Mouse (Mus musculus) kidney, adult 9 months (tissue): ENCODE measurements around the gene Zap70.
A peak's percentile ranks its signal among the peaks of the same experiment; 100 is the strongest.

Source experiments
- DNase-seq: peaks from one replicate; pipeline ENCODE4 v3.0.0; 2022

The Zap70 gene

DNA sequence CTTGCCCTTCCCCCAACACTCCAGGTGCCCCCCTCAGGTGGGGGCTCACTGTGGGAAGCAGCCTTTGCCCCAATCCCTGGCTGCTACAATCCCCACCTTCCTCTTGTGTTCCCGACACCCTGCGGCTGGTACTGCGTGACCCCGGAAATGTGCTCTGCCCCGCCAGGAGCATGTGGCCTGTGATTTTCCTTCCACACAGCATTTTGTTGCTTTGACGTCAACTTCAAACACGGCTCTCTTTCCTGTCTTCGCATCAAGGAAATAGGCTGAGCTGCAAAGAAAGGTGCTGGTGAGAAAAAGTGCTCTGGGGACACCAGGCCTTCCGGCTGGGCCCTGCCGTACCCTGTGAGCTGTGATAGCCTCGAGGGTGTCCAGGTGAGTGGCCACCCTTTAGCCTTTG, at the start of gene Zap70:
Zap70 (plus strand) TSS at position 231 of the 400 bp plus-strand sequence.
- DNase-seq = no peak

GRCm38 (mm10) chr1:36714311-36714710, 47.3 kb upstream of the Zap70 start, which contains the start of gene Actr1b:
Actr1b (minus strand) TSS chr1:36714422.
- DNase-seq = no peak

GRCm38 (mm10) chr1:36718786-36719185, 42.8 kb upstream of the Zap70 start:
- no peak for DNase-seq

GRCm38 (mm10) chr1:36723146-36724056, 38.2 kb upstream of the Zap70 start:
- DNase-seq = no peak

DNA sequence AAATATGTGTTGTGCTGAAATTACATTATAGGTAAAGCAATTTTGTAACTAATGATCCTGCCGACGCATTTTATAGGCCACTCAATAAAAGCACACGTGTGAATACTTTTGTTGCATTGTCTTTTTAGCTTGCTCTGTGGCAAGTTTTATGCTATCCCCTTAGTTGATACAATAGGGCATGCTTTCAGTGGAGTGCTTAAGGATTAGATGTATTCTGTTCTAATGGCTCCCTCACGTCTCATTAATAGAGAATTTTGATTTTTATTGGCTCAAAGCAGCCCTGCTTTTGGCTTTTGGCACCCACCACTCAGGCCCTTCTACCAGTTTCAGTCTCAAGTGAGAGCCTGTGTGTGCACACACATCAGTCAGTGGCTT, 37.6 kb upstream of the Zap70 start:
- DNase-seq = no peak

DNA sequence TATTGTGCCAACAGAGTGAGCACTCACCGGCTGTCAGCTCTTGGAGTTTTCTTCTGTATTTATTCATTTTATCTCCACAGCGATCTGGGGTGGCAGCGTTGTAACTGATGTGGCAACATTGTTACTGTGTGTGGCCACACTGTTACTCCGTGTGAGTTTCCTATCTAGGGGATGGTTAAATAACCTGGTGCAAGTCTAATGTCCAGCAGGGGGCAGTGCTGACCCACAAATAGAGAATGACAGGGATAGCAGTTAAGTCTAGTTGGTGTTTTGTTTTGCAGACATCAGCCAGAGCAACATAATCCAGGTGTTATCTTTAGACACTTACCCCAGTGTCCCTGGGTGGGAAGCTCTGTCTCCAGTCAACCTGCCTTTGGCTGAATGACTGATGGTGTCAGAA, 24.3 kb upstream of the Zap70 start:
- DNase-seq = peak; percentile 91

DNA sequence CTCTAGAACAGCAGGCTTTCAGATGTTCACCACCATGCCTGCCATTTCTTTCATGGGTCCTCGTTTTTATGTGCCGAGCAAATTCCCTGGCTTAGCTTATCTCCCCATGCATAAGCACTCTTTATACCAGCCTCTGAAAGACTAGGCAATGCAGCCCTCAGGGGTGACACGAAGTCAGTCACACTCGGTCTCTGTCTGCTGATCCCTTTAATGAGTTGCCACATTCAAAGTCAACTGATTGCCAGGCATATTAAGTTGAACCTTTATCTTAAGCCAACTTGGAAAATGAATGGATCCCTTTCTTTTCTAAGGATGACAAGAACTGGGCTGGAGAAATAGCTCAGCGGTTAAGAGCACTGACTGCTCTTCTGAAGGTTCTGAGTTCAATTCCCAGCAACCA, 22.4 kb upstream of the Zap70 start:
- DNase-seq = no peak

DNA sequence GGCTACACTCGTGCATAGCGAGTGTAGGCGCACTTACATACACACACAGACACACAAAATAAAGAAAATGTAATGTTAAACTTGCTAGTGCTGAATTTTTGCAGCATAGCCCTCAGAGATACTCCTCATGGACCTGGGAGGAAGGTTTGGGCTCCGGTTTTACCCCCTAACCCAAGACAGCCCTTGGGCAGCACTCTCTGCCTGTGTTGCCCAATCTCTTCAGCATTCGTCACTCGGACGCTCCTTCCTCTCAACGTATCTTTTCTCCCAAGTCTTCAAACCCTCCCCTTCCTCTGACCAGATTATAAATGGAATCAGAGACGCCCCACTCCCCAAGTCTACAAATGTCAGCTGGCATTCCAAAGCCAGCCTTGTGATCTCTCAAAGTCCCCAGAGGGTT, 18.6 kb upstream of the Zap70 start:
- no peak for DNase-seq

DNA sequence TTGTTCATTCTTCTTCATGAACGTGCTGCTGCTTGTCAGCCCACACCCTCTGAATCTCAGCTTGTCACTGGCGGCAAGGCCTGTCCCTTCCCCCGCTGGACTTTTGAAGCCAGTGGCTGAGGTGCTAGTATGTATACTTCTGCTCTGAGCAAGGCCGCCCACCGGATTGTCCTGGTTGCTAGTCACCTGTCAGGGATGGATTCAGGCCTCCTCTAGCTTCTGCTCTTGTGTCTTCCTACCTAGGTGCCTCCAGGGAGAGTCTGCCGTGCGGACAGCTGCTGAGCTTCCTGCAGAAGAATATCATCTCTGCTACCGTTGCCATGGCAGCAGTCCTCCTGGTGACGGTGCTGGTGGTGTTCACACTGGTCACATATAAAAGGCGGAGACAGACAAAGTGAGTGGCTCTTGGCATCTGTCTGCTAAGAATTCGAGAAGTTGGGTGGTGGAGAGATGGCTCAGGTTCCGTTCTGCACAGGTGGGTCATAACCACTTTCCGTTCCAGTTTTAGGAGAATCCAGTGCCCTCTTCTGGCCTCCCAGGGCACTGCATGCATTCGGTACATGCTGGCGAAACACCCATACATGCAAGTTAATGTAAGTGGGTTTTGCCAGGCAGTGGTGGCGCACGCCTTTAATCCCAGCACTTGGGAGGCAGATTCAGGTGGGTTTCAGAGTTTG, 17.2 kb upstream of the Zap70 start:
- peak; percentile 74 for DNase-seq

GRCm38 (mm10) chr1:36745661-36746060, 15.9 kb upstream of the Zap70 start:
- DNase-seq = no peak

DNA sequence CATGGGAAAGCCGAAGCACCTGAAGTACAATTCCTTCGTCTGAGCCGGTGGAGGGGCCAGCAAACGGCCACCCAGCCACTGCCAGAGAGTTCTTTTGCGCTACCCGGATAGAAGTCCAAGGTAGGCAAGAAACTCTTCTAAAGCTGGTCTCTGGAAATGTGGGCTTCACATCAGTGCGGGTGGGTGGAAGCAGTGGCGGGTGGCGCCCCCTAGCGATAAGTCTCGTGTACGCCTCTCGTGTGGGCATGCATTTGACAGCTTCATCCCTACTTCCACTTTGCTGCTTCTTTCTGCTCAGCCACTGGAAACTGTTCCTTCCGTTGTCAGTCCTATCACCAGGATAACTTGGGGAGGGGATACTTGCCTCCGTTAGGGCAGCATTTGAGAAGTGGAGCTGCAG, 15.1 kb upstream of the Zap70 start:
- DNase-seq = peak; percentile 6

DNA sequence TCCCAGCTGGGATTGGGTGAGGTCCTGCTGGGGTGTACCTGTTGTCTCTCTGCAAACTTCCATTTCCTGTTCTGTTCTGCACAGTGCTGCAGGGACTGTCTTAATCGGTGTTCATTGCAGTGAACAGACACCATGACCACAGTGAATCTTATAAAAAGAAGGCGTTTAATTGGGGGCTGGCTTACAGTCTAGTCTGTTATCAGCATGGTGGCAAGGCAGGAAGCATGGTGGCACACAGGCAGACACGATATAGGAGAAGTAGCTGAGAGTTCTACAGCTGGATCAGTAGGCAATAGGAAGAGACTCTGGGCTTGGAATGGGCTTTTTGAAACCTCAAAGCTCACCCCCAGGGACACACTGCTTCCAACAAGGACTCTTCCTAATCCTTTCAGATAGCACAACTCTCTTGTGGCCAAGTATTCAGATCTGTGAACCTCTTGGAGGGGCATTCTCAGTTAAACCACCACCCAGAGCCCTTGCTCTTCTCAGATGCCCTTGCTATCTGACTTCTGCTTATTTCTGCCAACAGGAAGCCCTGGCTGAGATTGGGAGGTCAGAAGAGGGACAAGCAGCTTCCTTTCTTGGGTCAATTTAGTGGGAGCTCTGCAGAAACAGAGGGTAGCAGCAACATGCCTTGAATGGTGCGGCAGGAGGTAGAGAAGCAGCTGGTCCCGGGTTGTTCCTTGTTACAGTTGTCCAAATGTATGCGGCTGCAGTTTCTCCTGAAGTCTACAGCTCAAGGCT, 7.5 kb upstream of the Zap70 start:
- DNase-seq = no peak

GRCm38 (mm10) chr1:36758553-36758952, 3.0 kb upstream of the Zap70 start:
- no peak for DNase-seq

DNA sequence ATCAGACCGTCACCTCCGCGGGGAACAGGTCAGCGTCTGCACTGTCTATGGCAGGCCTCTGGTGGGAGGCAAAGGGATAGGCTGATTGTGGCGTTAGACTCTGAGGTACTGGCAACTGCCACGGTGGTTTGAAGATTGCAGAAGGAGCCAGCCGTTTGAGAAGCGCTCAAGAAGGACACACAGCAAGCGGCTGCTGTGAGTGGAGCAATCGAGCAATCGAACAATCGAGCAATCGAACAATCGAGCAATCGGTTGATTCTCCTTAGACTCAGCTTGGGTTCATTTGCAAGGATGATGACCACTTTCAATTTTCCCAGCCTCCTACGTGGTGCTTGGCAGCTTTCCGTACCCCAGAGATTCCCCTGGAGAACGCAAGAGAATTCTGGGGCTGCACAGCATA, 2.5 kb upstream of the Zap70 start:
- no peak for DNase-seq

GRCm38 (mm10) chr1:36760401-36760800, 1.2 kb upstream of the Zap70 start:
- DNase-seq = no peak

GRCm38 (mm10) chr1:36761061-36761460, 537 bp upstream of the Zap70 start:
- DNase-seq = no peak

DNA sequence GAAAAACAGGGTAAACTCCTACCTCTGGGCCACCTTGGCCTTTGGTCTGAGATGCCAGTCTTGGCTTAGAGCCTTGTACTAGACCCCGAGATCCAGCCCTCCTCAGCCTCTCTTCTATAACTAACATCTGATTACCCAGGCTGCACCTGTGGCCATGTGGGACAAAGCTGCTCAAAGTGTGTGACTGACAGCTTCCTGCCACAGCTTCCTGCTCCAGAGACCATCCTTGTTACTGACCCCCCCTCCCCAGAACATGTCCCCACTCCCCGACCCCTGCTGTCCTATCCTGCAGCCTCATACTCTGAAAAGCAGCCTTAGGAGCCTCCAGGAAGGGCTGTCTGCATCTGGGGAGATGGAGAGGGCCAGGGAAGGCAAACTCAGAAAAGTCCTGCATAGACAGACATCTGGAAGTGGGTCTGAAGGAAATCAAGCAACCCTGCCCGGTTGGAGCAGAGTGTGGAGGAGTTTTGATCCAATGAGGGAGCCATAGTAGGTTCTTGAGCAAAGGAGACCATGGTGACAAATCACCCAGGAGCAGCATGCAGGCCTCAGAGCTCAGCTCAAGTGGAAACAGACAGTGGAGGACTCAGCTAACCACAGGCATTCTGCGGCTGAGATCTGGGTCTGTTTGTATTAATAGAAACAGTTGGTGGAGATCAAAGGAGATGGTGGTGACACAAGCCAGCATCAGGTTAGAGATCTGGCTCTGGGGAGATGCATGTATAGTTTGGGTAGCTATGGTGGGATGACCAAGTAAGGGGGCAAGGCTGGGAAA, 5.0 kb downstream of the Zap70 start:
- DNase-seq = no peak

- no peak for DNase-seq
Observed at GRCm38 (mm10) chr1:36767321-36767720, 5.7 kb downstream of the Zap70 start.

DNA sequence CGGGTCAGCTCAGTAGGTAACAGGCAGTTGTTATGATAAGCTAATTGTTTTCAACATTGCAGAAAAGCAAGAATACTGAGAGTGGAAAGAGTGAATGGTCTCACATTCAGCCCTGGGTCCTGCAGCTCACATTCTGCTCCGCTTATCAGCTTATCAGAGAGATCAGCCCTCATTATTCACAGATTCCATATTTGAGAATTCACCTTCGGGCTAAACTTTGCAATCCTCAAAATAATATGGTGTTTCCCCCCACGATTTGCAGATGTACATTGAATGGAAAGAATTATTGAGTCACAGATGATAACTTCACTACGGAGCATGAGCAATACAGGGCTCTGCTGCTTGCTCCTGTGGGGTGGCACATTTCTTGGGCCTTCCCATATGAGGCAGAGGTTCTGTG, 7.2 kb downstream of the Zap70 start:
- DNase-seq = no peak

- DNase-seq = no peak
Observed at GRCm38 (mm10) chr1:36769951-36770350, 8.4 kb downstream of the Zap70 start.

- no peak for DNase-seq
Observed at GRCm38 (mm10) chr1:36770998-36771397, 9.4 kb downstream of the Zap70 start.

DNA sequence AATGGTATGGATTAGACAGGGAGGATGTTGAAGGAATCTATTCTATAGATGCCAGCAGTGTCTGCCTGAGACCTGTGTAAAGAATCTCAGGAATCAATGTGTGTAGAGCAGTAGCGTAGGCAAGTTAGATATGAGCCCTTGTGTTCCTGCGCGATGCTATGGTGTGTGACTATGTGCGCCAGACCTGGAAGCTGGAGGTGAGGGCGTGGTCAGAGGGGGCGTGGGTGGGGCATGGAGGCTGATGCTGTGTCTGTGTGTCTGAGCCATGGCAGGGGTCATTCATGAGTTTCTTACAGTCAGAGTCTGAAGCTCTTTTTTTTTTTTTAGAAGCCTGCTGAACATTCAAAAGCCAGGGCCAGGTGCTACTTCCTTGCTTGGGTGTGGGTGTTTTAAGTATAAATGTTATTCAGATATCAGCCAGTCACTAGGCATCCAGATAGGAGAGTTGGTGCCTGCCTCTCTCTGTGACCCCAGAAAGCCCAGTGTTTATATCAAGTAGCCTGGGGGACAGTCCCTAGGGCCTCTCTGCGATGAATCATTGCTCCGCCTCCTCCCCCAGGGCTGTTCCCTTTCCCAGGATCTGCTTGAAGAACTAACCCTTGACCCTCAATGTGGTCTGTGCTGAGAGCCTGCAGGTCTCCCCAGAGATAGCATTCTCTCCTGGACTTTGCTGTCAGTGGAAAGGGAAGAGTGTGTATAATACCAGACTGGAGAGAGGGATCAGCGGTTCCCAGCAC, 10.8 kb downstream of the Zap70 start:
- no peak for DNase-seq
